Mouse (Mus musculus) cortical plate, adult 2 months (tissue): Measurements from ENCODE around the gene Cx3cr1.

Experiments used
- CTCF ChIP-seq: fragments of 200-500 bp; IDR thresholded peaks from 2 replicates; pipeline ENCODE4 v1.5.1; 2011; ENCODE audit warnings: mild to moderate bottlenecking, control low read depth, low read length; ENCODE audit not compliant: insufficient read depth; ENCODE audit errors: extremely low read depth
- POLR2A ChIP-seq: fragments of 200-500 bp; IDR thresholded peaks from 2 replicates; pipeline ENCODE4 v1.6.1; 2011; ENCODE audit warnings: mild to moderate bottlenecking, low read length, control low read depth; ENCODE audit not compliant: insufficient read depth; ENCODE audit errors: extremely low read depth

GRCm38 (mm10) chr9:120113456-120113855 lies 43.8 kb upstream of the Cx3cr1 start:
- TF ChIP-seq POLR2A (no peak), CTCF (no peak)
